Comparison of ENCODE assay signal across 12 mouse cellular contexts in genomic region chr11:6765333-6765957, GRCm38 (mm10).
DNase-seq lines count a peak whose midpoint lies in the region.
"Had no signal": no experiment of that assay in that cellular context is flagged by ENCODE, and none has a peak within 500 bp of the region (broad histone marks: within the 10 kb centered on the region; RNA-seq: fewer than 3 reads in every experiment).

No protein-coding gene starts in this region.

- peak; percentile 28 to 36 for DNase-seq in frontal cortex, adult 2 months (ENCODE audit: extremely low spot score in 1 of 2, low spot score in 1 of 2)
- no peak for DNase-seq in frontal cortex, postnatal 14 days (ENCODE audit: low spot score in 2 of 2)
- DNase-seq in left cerebral cortex, postnatal 10 days (ENCODE audit: extremely low spot score in 1 of 2, low spot score in 2 of 2), result peak; percentile 61 to 62
- no peak for DNase-seq in left cerebral cortex, adult 8-10 months (ENCODE audit: low spot score in 2 of 2)
- DNase-seq in frontal cortex, postnatal 36 days (ENCODE audit: low spot score in 2 of 2), result peak; percentile 19 to 36
- peak; percentile 46 for DNase-seq in right cerebral cortex, postnatal 4 days
- no peak for DNase-seq in ovary, adult 18-20 months (ENCODE audit: low spot score)
- DNase-seq: adrenal gland, adult 8-10 months; cerebellum, adult 18-20 months; embryo, embryonic 11 days; heart, adult 2 months; liver, postnatal 0 days had no signal

- intact Hi-C loops in left cerebral cortex, postnatal 10 days (cut with DNase I), result loop anchor here (10.0 kb wide), 1 partner anchor 369 kb away; no protein-coding TSS in a partner anchor

Comparison
In these comparisons a context has a peak if more than half of its experiments do, and no peak if none do; other contexts are left out.
1. DNase-seq: peak in frontal cortex, adult 2 months (2 of 2), left cerebral cortex, postnatal 10 days (2 of 2), frontal cortex, postnatal 36 days (2 of 2) and right cerebral cortex, postnatal 4 days (single experiment); none in frontal cortex, postnatal 14 days (0 of 2), left cerebral cortex, adult 8-10 months (0 of 2) and ovary, adult 18-20 months (single experiment).